Mouse (Mus musculus) liver, embryonic 11.5 days (tissue): ENCODE results near the gene Gabpb1. TPM values are rescaled to one million over a fixed set of nuclear protein-coding genes. Genes with fewer than 3 reads are reported as not detected.

Experiments used
- ATAC-seq: fragments of 200-750 bp; cut with Nextera tagmentation; replicated peaks from 2 replicates; pipeline ENCODE4 v1.8.0; 2017; ENCODE audit warnings: moderate number of reproducible peaks, mild to moderate bottlenecking, moderate TSS enrichment, moderate library complexity; ENCODE audit not compliant: low FRiP score
- DNase-seq: peaks from one replicate; pipeline ENCODE4 v3.0.0-alpha.2; 2017; ENCODE audit warnings: low spot score
- H3K27ac ChIP-seq: fragments of 300-500 bp; sonication (generic); 2 replicates; pipeline ENCODE4 v1.5.1; 2014; ENCODE audit warnings: mild to moderate bottlenecking, low read depth, low read length, control low read depth
- H3K27me3 ChIP-seq: fragments of 300-500 bp; sonication (generic); replicated peaks from 2 replicates; pipeline ENCODE4 v1.6.1; 2014; ENCODE audit warnings: low read length, mixed read lengths; ENCODE audit not compliant: control insufficient read depth, insufficient read depth
- H3K36me3 ChIP-seq: fragments of 300-500 bp; sonication (generic); 2 replicates; pipeline ENCODE4 v1.6.1; 2014; ENCODE audit warnings: mild to moderate bottlenecking, low read length, moderate library complexity, mixed read lengths; ENCODE audit not compliant: control insufficient read depth, insufficient read depth
- H3K4me1 ChIP-seq: fragments of 300-500 bp; sonication (generic); replicated peaks from 2 replicates; pipeline ENCODE4 v1.6.1; 2014; ENCODE audit warnings: low read length, mixed read lengths; ENCODE audit not compliant: control insufficient read depth, insufficient read depth
- H3K4me2 ChIP-seq: fragments of 300-500 bp; sonication (generic); 2 replicates; pipeline ENCODE4 v1.6.1; 2014; ENCODE audit warnings: mild to moderate bottlenecking, control low read depth, moderate library complexity
- H3K4me3 ChIP-seq: fragments of 300-500 bp; sonication (generic); 2 replicates; pipeline ENCODE4 v1.5.1; 2014; ENCODE audit warnings: low read depth, low read length, control low read depth
- H3K9ac ChIP-seq: fragments of 300-500 bp; sonication (generic); 2 replicates; pipeline ENCODE4 v1.6.1; 2014; ENCODE audit warnings: low read depth, low read length, control low read depth
- H3K9me3 ChIP-seq: fragments of 300-500 bp; sonication (generic); 2 replicates; pipeline ENCODE4 v1.6.1; 2016; ENCODE audit warnings: low read length, inconsistent platforms, mixed read lengths; ENCODE audit not compliant: control insufficient read depth
- WGBS: fragments of 180-500 bp; shearing (Covaris S2); extraction: QIAGEN DNeasy Blood & Tissue Kit; methylation state at CpG from one replicate; pipeline ENCODE4 v1.1.7; 2014; 5-methylcytosine and 5-hydroxymethylcytosine counted together
- polyA plus RNA-seq: library from polyadenylated mRNA; unstranded; fragments of >200 nt; fragmentation: Nextera tagmentation; extraction: Ambion mirVana; gene quantifications from 2 replicates; pipeline ENCODE4 v1.2.1, GENCODE M21; 2014

Gabpb1 gene
- polyA plus RNA-seq, 1 experiment from 2014 or later, result 41.0 TPM

GRCm38 (mm10) chr2:126593831-126594610 is 82.1 kb downstream of the Gabpb1 start:
- no peaks in the 10 kb centered on the region for H3K9me3 ChIP-seq
- H3K4me3 ChIP-seq, result peak overlapping the region; percentile 36
- DNase-seq (peak; percentile 66), ATAC-seq (peak; percentile 66)
- no peaks in the 10 kb centered on the region for H3K36me3 ChIP-seq
- no peak overlapping the region for H3K27ac ChIP-seq
- peak overlapping the region; percentile 70 for H3K4me2 ChIP-seq
- peaks cover 3% of the 10 kb centered on the region; the same call in 1 of the 2 replicates for H3K4me1 ChIP-seq
- no peaks in the 10 kb centered on the region for H3K27me3 ChIP-seq
- peak overlapping the region; percentile 34 for H3K9ac ChIP-seq
- WGBS, result 25% methylated on average over 26 of the region's 26 CpGs

- Histone ChIP-seq H3K36me3 (no peaks in the 10 kb centered on the region), H3K9me3 (no peaks in the 10 kb centered on the region), H3K9ac (no peak overlapping the region), H3K4me2 (no peak overlapping the region), H3K4me3 (no peak overlapping the region), H3K4me1 (no peaks in the 10 kb centered on the region; the same call in 1 of the 2 replicates), H3K27me3 (no peaks in the 10 kb centered on the region), H3K27ac (no peak overlapping the region)
- WGBS, result 75% methylated on average over 4 of the region's 4 CpGs
- no peak for DNase-seq
- ATAC-seq, result no peak
Observed at GRCm38 (mm10) chr2:126591304-126591703, 84.8 kb downstream of the Gabpb1 start.

DNA sequence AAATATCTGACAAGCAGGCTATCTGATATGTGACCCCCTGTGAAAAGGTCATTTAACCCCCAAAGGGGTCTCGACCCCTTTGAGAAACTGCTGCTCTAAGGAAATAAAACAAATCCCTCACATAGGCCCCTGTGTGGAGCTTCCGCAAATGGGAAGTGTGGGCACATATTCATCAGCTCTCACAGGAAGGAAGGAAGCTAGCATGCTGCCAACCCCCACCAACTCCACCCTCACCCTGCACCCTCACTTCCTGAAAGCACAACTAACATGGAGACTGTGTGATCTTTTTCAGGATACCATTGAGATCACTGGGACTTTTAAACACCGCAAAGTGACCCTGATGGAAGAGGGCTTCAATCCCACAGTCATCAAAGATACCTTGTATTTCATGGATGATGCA is 88.7 kb downstream of the Gabpb1 start:
- Histone ChIP-seq H3K4me2 (no peak overlapping the region), H3K4me3 (no peak overlapping the region), H3K9me3 (no peaks in the 10 kb centered on the region), H3K9ac (no peak overlapping the region), H3K36me3 (no peaks in the 10 kb centered on the region), H3K27ac (no peak overlapping the region), H3K27me3 (no peaks in the 10 kb centered on the region), H3K4me1 (no peaks in the 10 kb centered on the region)
- DNase-seq (no peak), ATAC-seq (no peak)
- WGBS, result 75% methylated on average over 3 of the region's 3 CpGs

- 79% methylated on average over 8 of the region's 8 CpGs for WGBS
- Histone ChIP-seq H3K9me3 (no peaks in the 10 kb centered on the region), H3K36me3 (no peaks in the 10 kb centered on the region), H3K9ac (no peak overlapping the region), H3K27me3 (no peaks in the 10 kb centered on the region), H3K4me1 (no peaks in the 10 kb centered on the region), H3K27ac (no peak overlapping the region), H3K4me3 (no peak overlapping the region), H3K4me2 (no peak overlapping the region)
- DNase-seq (no peak), ATAC-seq (no peak)
Observed at GRCm38 (mm10) chr2:126584621-126585369, 91.3 kb downstream of the Gabpb1 start.

- 66% methylated on average over 6 of the region's 6 CpGs for WGBS
- ATAC-seq (no peak), DNase-seq (no peak)
- H3K27ac ChIP-seq, result no peak overlapping the region
- no peak overlapping the region for H3K9ac ChIP-seq
- H3K27me3 ChIP-seq, result no peaks in the 10 kb centered on the region
- H3K4me1 ChIP-seq, result no peaks in the 10 kb centered on the region
- no peaks in the 10 kb centered on the region for H3K36me3 ChIP-seq
- H3K4me2 ChIP-seq, result no peak overlapping the region
- no peaks in the 10 kb centered on the region for H3K9me3 ChIP-seq
- no peak overlapping the region for H3K4me3 ChIP-seq
Observed at GRCm38 (mm10) chr2:126583960-126584359, 92.2 kb downstream of the Gabpb1 start.

DNA sequence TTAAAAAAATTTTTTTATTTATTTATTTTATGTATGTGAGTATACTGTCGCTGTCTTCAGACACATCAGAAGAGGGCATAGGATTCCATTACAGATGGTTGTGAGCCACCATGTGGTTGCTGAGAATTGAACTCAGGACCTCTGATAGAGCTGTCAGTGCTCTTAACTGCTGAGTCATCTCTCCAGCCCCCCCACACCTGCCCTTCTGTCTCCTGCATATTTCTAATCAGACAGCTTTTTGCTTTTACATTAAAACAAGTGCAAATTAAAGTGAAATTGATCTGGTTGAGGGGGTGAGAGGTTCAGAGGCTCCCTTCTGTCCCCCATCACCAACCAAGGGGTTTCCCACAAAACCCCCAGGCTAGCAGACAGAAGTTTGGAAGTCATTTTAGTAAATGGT is 96.9 kb downstream of the Gabpb1 start:
- Histone ChIP-seq H3K9me3 (no peaks in the 10 kb centered on the region), H3K4me1 (no peaks in the 10 kb centered on the region), H3K4me2 (no peak overlapping the region), H3K27ac (no peak overlapping the region), H3K4me3 (no peak overlapping the region), H3K36me3 (no peaks in the 10 kb centered on the region), H3K9ac (no peak overlapping the region), H3K27me3 (no peaks in the 10 kb centered on the region)
- ATAC-seq (no peak), DNase-seq (no peak)
- 84% methylated on average over 1 of the region's 1 CpGs for WGBS

Other genes with a start within 250 kb of the Gabpb1 start
- 2.2 TPM in 2 replicates for gene Atp8b4, start 175.7 kb downstream of the Gabpb1 start, polyA plus RNA-seq
- gene Slc27a2, start 123.9 kb downstream of the Gabpb1 start, polyA plus RNA-seq, result 39.0 and 39.6 TPM in 2 replicates
- gene Hdc, start 57.0 kb downstream of the Gabpb1 start, polyA plus RNA-seq, result 7.4 and 9.4 TPM in 2 replicates
- 38.3 and 42.4 TPM in 2 replicates for gene Usp8, start 31.0 kb upstream of the Gabpb1 start, polyA plus RNA-seq
- 3.0 and 3.8 TPM in 2 replicates for gene Usp50, start 107.1 kb upstream of the Gabpb1 start, polyA plus RNA-seq
- 39.1 and 39.4 TPM in 2 replicates for gene Trpm7, start 199.9 kb upstream of the Gabpb1 start, polyA plus RNA-seq